Mouse (Mus musculus) ES-E14 (cell line): ENCODE results near the gene H2-DMb1.

Source experiments
- HCFC1 ChIP-seq: IDR thresholded peaks from 2 replicates; pipeline ENCODE4 v1.6.1; 2012; ENCODE audit warnings: low read length, inconsistent platforms, borderline replicate concordance; ENCODE audit not compliant: insufficient read depth
- ZC3H11A ChIP-seq: IDR thresholded peaks from 2 replicates; pipeline ENCODE4 v1.6.1; 2012; ENCODE audit warnings: low read depth, mild to moderate bottlenecking, inconsistent platforms, low read length, borderline replicate concordance

DNA sequence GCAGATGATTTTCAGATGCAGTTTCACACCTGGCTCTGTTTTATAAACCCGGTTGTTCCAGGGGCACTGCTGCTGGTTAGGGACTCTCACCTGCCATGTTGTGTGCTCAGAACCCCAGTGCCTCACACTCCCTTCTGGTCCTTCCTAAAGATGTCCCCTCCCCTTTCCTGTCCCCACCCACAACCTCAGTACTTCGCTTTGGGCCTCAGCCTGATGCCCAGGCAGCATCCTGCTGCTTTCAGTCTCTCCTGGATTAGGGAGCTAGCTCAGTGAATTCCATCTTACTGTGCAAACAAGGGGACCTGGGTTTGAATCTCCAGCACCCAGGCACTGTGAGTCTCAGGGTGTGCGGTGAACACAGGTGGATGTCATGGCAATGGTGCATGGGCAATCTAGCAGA, 54.6 kb downstream of the H2-DMb1 start:
- TF ChIP-seq HCFC1 = no peak
- no peak for TF ChIP-seq ZC3H11A
